Mouse (Mus musculus) heart, postnatal 10 days (tissue): ENCODE results near the gene P2rx6. TPM values are rescaled to one million over a fixed set of nuclear protein-coding genes. Genes with fewer than 3 reads are reported as not detected.
A peak's percentile ranks its signal among the peaks of the same experiment; 100 is the strongest.
"Not testable (repeated sequence)": the region's sequence is repeated elsewhere in the genome, so short reads cannot be mapped to it uniquely, and the experiment has no call there.

ENCODE experiments used
- DNase-seq, 2 experiments: peaks; one replicate each; pipeline ENCODE4 v3.0.0; 2021
- intact Hi-C: fragments of 180-260 bp; cut with DNase I; formaldehyde crosslinking; loops from one replicate; pipeline ENCODE4 v1.15.1; 2025
- total RNA-seq, 2 experiments: library from RNA; stranded (reverse); gene quantifications; 2 replicates each; pipeline ENCODE4 v1.2.3; 2021

P2rx6 gene
- total RNA-seq = under 1 TPM; 0.45 to 0.69 TPM

- intact Hi-C loops = no loop called here
- peak; percentile 76 to 82 for DNase-seq
These were observed at the start of gene P2rx6 for GRCm38 (mm10) chr16:17561751-17562208. Gene P2rx6 (plus strand): TSS chr16:17561885.

- no peak for DNase-seq
- intact Hi-C loops = no loop called here
These were observed 42.8 kb upstream of the P2rx6 start for GRCm38 (mm10) chr16:17518910-17519309.

GRCm38 (mm10) chr16:17524156-17524555 lies 37.5 kb upstream of the P2rx6 start:
- intact Hi-C loops = no loop called here
- DNase-seq = no peak

GRCm38 (mm10) chr16:17525524-17525923 lies 36.2 kb upstream of the P2rx6 start:
- no peak for DNase-seq
- intact Hi-C loops = no loop called here

- DNase-seq = no peak
- intact Hi-C loops = no loop called here
These were observed 35.5 kb upstream of the P2rx6 start for GRCm38 (mm10) chr16:17526223-17526622.

GRCm38 (mm10) chr16:17527606-17528005 lies 34.1 kb upstream of the P2rx6 start:
- no peak for DNase-seq
- intact Hi-C loops = no loop called here

GRCm38 (mm10) chr16:17528276-17528675 lies 33.4 kb upstream of the P2rx6 start:
- DNase-seq = no peak
- intact Hi-C loops = no loop called here

GRCm38 (mm10) chr16:17529981-17530586 lies 31.6 kb upstream of the P2rx6 start:
- intact Hi-C loops = loop anchor here (2.0 to 5.0 kb wide), 3 partner anchors 21 to 125 kb away; partner anchors contain the start of genes Crkl, Lztr1 and Snap29
- DNase-seq = no peak

GRCm38 (mm10) chr16:17530640-17531288 lies 30.9 kb upstream of the P2rx6 start, which contains the start of gene Thap7:
Gene Thap7 (minus strand): TSS chr16:17531136.
- intact Hi-C loops = loop anchor here (2.0 to 5.0 kb wide), 3 partner anchors 22 to 126 kb away; partner anchors contain the start of genes Crkl, Lztr1 and Snap29
- DNase-seq = peak; percentile 96 to 98

GRCm38 (mm10) chr16:17532271-17532670 lies 29.4 kb upstream of the P2rx6 start:
- DNase-seq = peak in 1 of 2 experiments; percentile 35
- intact Hi-C loops = loop anchor here (5.0 kb wide), 1 partner anchor 80 kb away; the partner anchor contains the start of gene Crkl

GRCm38 (mm10) chr16:17532676-17533329 lies 28.9 kb upstream of the P2rx6 start:
- intact Hi-C loops = loop anchor here (5.0 kb wide), 1 partner anchor 81 kb away; the partner anchor contains the start of gene Crkl

GRCm38 (mm10) chr16:17536584-17536983 lies 25.1 kb upstream of the P2rx6 start:
- intact Hi-C loops = no loop called here
- DNase-seq = no peak

More at GRCm38 (mm10) chr16:17532676-17533329, 28.9 kb upstream of the P2rx6 start:
- DNase-seq = no peak

GRCm38 (mm10) chr16:17542632-17543031 lies 19.1 kb upstream of the P2rx6 start:
- no peak for DNase-seq
- intact Hi-C loops = no loop called here

GRCm38 (mm10) chr16:17552837-17553236 lies 8.8 kb upstream of the P2rx6 start:
- no peak for DNase-seq
- intact Hi-C loops = no loop called here

- peak; percentile 22 to 36 for DNase-seq
- intact Hi-C loops = no loop called here
These were observed 7.6 kb upstream of the P2rx6 start for GRCm38 (mm10) chr16:17553910-17554685.

GRCm38 (mm10) chr16:17554702-17555101 lies 7.0 kb upstream of the P2rx6 start:
- DNase-seq, intact Hi-C loops: not testable (repeated sequence)

- no peak for DNase-seq
- intact Hi-C loops = loop anchor here (2.0 kb wide), 1 partner anchor 171 kb away; no protein-coding TSS in a partner anchor
These were observed 5.5 kb upstream of the P2rx6 start for GRCm38 (mm10) chr16:17556180-17556579.

GRCm38 (mm10) chr16:17556907-17557306 lies 4.8 kb upstream of the P2rx6 start:
- intact Hi-C loops = loop anchor here (2.0 kb wide), 1 partner anchor 170 kb away; no protein-coding TSS in a partner anchor

GRCm38 (mm10) chr16:17557947-17558480 lies 3.7 kb upstream of the P2rx6 start:
- DNase-seq = peak; percentile 78 to 85
- intact Hi-C loops = loop anchor here (2.0 kb wide), 2 partner anchors 59 to 169 kb away; no protein-coding TSS in a partner anchor

More at GRCm38 (mm10) chr16:17556907-17557306, 4.8 kb upstream of the P2rx6 start:
- DNase-seq = no peak

- intact Hi-C loops = loop anchor here (2.0 kb wide), 1 partner anchor 58 kb away; no protein-coding TSS in a partner anchor
These were observed 2.9 kb upstream of the P2rx6 start for GRCm38 (mm10) chr16:17558811-17559210.

More at GRCm38 (mm10) chr16:17558811-17559210, 2.9 kb upstream of the P2rx6 start:
- no peak for DNase-seq
